Mouse (Mus musculus) ES-E14 (cell line): ENCODE results near the gene Ano7. TPM values are rescaled to one million over a fixed set of nuclear protein-coding genes. Genes with fewer than 3 reads are reported as not detected.
A peak's percentile ranks its signal among the peaks of the same experiment; 100 is the strongest.

Experiments used
- DNase-seq: peaks from one replicate; pipeline ENCODE4 v3.0.0-alpha.2; 2013; ENCODE audit warnings: low read depth, low spot score
- H3K27ac ChIP-seq: 2 replicates; pipeline ENCODE4 v1.5.1; 2012; ENCODE audit warnings: low read depth, mild to moderate bottlenecking, low read length, moderate library complexity, mixed read lengths; ENCODE audit not compliant: poor library complexity, insufficient read depth, severe bottlenecking
- H3K36me3 ChIP-seq: 2 replicates; pipeline ENCODE4 v1.6.1; 2012; ENCODE audit warnings: mild to moderate bottlenecking, low read length, moderate library complexity, mixed read lengths; ENCODE audit not compliant: control insufficient read depth, poor library complexity, insufficient read depth, severe bottlenecking
- H3K4me1 ChIP-seq, 2 experiments: fragments of 150-350 bp in 1 of 2; sonication (generic) in 1 of 2; 2 replicates each; pipeline ENCODE4 v1.6.1; 2012; ENCODE audit warnings: low read length in 2 of 2, mild to moderate bottlenecking in 1 of 2, mixed read lengths in 1 of 2; ENCODE audit not compliant: control insufficient read depth in 2 of 2, insufficient read depth in 2 of 2, poor library complexity in 1 of 2
- H3K4me3 ChIP-seq, 2 experiments: fragments of 150-350 bp in 1 of 2; sonication (generic) in 1 of 2; 2 replicates each; pipeline ENCODE4 v1.5.1; 2012; ENCODE audit warnings: low read length in 2 of 2, low read depth in 1 of 2, mild to moderate bottlenecking in 1 of 2, mixed read lengths in 1 of 2; ENCODE audit not compliant: insufficient read depth in 1 of 2, poor library complexity in 1 of 2, severe bottlenecking in 1 of 2
- H3K9ac ChIP-seq: 2 replicates; pipeline ENCODE4 v1.6.1; 2012; ENCODE audit warnings: low read depth, mild to moderate bottlenecking, low read length, mixed read lengths; ENCODE audit not compliant: poor library complexity, insufficient read depth, severe bottlenecking
- H3K9me3 ChIP-seq: fragments of 150-350 bp; sonication (generic); 2 replicates; pipeline ENCODE4 v1.6.1; 2012; ENCODE audit warnings: low read depth, mild to moderate bottlenecking, low read length; ENCODE audit not compliant: control insufficient read depth, insufficient read depth
- CHD2 ChIP-seq: IDR thresholded peaks from 2 replicates; pipeline ENCODE4 v1.6.1; 2014; ENCODE audit warnings: mild to moderate bottlenecking, low read depth, low read length, inconsistent platforms
- HCFC1 ChIP-seq: IDR thresholded peaks from 2 replicates; pipeline ENCODE4 v1.6.1; 2012; ENCODE audit warnings: low read length, inconsistent platforms, borderline replicate concordance; ENCODE audit not compliant: insufficient read depth
- MAFK ChIP-seq: IDR thresholded peaks from 2 replicates; pipeline ENCODE4 v1.6.1; 2014; ENCODE audit warnings: mild to moderate bottlenecking, low read depth, low read length, inconsistent platforms; ENCODE audit not compliant: insufficient read depth
- ZC3H11A ChIP-seq: IDR thresholded peaks from 2 replicates; pipeline ENCODE4 v1.6.1; 2012; ENCODE audit warnings: low read depth, mild to moderate bottlenecking, inconsistent platforms, low read length, borderline replicate concordance
- ZNF384 ChIP-seq: IDR thresholded peaks from 2 replicates; pipeline ENCODE4 v1.6.1; 2012; ENCODE audit warnings: low read depth, low read length, inconsistent platforms
- in situ Hi-C, 2 experiments: fragments of 600-800 bp; cut with MboI; formaldehyde crosslinking; loops; one replicate each; pipeline ENCODE4 v1.15.1; 2025; ENCODE audit warnings: low sequenced_read_pairs in 2 of 2, inconsistent platforms in 1 of 2; ENCODE audit not compliant: unreplicated experiment in 2 of 2
- total RNA-seq: library from RNA; depleted of rRNA; stranded (reverse); fragments of 300-350 nt; gene quantifications from 2 replicates; pipeline ENCODE4 v1.2.3, GENCODE M21; 2012; rRNA removed

Ano7 gene
- total RNA-seq: 0.13 and 0.21 TPM in 2 replicates

DNA sequence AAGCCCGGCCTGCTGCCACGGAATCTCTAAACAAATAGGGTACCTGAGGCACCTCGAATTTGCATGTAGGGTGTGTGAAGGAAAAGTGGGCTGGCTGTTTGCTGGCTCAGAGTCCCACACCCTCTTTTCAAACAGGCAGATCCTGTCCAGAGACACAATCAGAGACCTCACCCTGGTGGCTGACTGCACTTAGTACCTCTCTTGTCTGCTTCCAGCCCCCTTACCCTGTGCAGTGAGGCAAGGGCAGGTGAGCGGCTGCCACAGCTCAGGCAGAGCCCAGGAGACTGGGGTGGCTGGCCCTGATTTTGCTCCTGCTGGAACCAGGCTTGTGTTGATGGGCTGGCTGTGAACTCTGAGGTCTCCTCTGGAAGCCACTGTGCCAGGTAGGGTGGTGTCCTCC lies at the start of gene Ano7:
Gene Ano7 (plus strand): TSS at position 266 of the 400 bp plus-strand sequence.
- Histone ChIP-seq H3K9me3 (no peaks in the 10 kb centered on the region), H3K36me3 (no peaks in the 10 kb centered on the region), H3K4me3 (no peak within 1 kb of the TSS), H3K27ac (no peak within 1 kb of the TSS), H3K4me1 (peaks cover 0 to 8% of the 10 kb centered on the region in 2 experiments; a peak in 2 of 4 replicates), H3K9ac (no peak within 1 kb of the TSS)
- in situ Hi-C loops: no loop called here
- no peak for DNase-seq
- TF ChIP-seq ZNF384: no peak
- no peak for TF ChIP-seq MAFK
- TF ChIP-seq CHD2: no peak
- TF ChIP-seq HCFC1: no peak
- no peak for TF ChIP-seq ZC3H11A

DNA sequence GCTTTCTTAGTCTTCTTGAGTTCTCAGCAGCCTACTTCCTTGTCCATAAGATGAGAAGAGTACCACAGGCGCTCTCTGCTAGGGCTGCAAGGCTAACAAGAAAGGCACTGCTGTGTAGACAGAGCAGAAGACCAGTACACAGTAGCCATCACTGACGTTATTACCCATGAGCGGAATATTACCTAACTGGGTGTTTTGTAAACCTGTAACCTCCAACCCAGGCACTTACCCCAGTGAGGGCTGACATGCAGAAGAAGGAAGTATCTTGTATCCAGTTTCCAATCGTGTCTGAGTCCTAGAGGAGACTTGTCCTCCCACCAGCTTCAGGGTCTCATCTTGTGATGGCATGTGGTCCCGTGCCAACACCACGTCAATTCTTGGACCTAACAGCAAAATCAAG lies 49.8 kb upstream of the Ano7 start:
- in situ Hi-C loops: no loop called here
- no peaks in the 10 kb centered on the region for H3K9me3 ChIP-seq
- H3K4me1 ChIP-seq: no peaks in the 10 kb centered on the region
- no peak overlapping the region for H3K4me3 ChIP-seq
- no peak for TF ChIP-seq ZNF384
- TF ChIP-seq CHD2: no peak
- TF ChIP-seq ZC3H11A: no peak
- no peak for TF ChIP-seq HCFC1
- no peak for TF ChIP-seq MAFK
- H3K27ac ChIP-seq: no peak overlapping the region
- no peak for DNase-seq
- H3K9ac ChIP-seq: no peak overlapping the region
- peaks cover 57% of the 10 kb centered on the region for H3K36me3 ChIP-seq

DNA sequence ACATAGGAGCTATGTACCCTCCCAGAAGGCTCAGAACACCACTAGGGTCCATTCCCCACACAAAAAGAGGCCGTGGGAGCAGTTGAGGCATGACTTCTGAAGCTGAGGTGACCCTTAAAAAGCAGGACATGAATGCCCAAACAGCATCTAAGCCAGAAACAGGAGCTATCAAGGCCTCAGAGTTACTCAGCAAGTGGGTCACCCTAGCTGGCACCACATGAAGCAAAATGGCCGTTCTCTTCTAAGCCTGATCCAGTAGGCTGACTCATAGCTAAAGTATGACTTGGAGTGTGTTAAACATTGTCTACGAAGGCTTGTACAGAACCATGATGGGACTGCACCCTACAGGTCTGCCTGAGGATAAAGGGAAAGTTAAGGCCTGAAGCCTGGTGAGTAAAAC lies 47.3 kb upstream of the Ano7 start:
- no peak for TF ChIP-seq CHD2
- Histone ChIP-seq H3K9ac (no peak overlapping the region), H3K36me3 (peaks cover 43% of the 10 kb centered on the region), H3K4me1 (no peaks in the 10 kb centered on the region), H3K4me3 (no peak overlapping the region), H3K9me3 (no peaks in the 10 kb centered on the region), H3K27ac (no peak overlapping the region)
- no peak for DNase-seq
- in situ Hi-C loops: no loop called here

DNA sequence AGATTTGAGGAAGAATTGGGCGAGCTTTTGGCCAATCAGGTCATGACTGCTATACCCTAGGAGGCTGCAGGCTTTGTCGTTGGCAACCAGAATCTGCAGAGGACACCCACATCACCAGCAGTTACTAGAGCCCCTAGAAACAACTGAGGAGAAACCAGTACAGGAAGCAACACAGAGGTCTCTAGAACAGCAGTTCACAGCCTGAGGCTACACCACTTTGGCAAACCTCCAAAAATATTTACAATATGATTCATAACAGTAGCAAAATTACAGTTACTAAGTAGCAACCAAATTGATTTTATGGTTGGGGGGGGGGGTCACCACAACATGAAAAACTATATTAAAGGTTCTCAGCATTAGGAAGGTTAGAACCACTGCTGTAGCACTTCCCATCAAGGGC lies 39.1 kb upstream of the Ano7 start:
- Histone ChIP-seq H3K4me1 (no peaks in the 10 kb centered on the region; a peak in 1 of 4 replicates), H3K36me3 (peaks cover 19% of the 10 kb centered on the region), H3K9me3 (no peaks in the 10 kb centered on the region), H3K9ac (no peak overlapping the region), H3K27ac (peak overlapping the region; percentile 42; the same call in 1 of the 2 replicates), H3K4me3 (no peak overlapping the region)
- in situ Hi-C loops: no loop called here
- DNase-seq: no peak
- TF ChIP-seq CHD2 (no peak), HCFC1 (no peak), ZC3H11A (no peak), ZNF384 (no peak), MAFK (no peak)
